Mouse (Mus musculus): ENCODE results near the gene Prpf39. TPM values are rescaled to one million over a fixed set of nuclear protein-coding genes. Genes with fewer than 3 reads are reported as not detected.

Prpf39 gene
- 45.0 and 63.1 TPM in 2 replicates for polyA plus RNA-seq (2014; fragmentation: Nextera tagmentation; extraction: Ambion mirVana)

DNA sequence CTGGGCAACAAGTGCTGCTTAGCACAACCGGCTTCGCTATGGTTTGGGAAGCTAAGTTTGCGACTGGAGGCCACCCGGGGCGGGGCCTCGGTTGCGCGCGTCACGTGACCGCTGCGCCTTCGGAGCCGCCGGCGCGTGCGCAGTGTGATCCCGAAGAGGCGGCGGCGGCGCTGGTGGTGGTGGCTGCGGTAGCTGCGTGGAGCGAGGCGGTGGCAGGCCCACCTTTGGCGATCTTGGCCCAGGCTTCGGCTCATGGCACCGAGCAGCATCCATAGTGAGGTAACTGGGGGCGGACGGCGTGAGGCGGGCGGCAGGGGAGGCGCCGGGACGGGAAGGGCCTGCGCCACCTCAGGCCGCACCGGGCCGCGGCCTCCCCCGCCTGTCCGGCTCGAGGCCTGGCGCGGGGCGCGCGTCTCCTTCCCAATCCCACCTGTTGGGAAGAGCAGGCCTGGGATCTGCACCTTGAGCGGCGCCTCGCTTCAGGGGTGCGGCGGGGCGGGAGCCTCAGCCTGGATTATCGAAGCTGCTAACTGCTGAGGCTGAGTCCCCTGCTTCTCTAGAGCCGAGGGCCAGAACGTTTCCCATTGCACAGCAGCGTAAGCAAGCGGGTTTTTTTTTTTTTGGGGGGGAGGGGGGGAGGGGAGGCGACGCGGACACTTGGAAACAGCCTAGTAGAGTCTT, at the start of gene Prpf39:
Gene Prpf39, plus strand, starts transcription at position 144 of the 681 bp plus-strand sequence.
- Histone ChIP-seq H3K36me3 (ENCODE audit: control insufficient read depth, insufficient read depth, low read length) (no peaks in the 10 kb centered on the region), H3K4me2 (replicated peaks; ENCODE audit: low read depth, low read length) (peak within 1 kb of the TSS; percentile 49), H3K9ac (ENCODE audit: low read depth, low read length) (peak within 1 kb of the TSS; percentile 95), H3K27me3 (ENCODE audit: control insufficient read depth, insufficient read depth, low read length) (no peaks in the 10 kb centered on the region), H3K27ac (ENCODE audit: low read depth, low read length) (peak within 1 kb of the TSS; percentile 85), H3K9me3 (ENCODE audit: control insufficient read depth, low read length) (no peaks in the 10 kb centered on the region), H3K4me1 (ENCODE audit: control insufficient read depth, insufficient read depth, low read length) (peaks cover 15% of the 10 kb centered on the region), H3K4me3 (ENCODE audit: low read length) (peak within 1 kb of the TSS; percentile 87)
- WGBS, result under 1% methylated on average over 63 of the region's 65 CpGs
- peak; percentile 96 for ATAC-seq (ENCODE audit: low FRiP score, low TSS enrichment)

DNA sequence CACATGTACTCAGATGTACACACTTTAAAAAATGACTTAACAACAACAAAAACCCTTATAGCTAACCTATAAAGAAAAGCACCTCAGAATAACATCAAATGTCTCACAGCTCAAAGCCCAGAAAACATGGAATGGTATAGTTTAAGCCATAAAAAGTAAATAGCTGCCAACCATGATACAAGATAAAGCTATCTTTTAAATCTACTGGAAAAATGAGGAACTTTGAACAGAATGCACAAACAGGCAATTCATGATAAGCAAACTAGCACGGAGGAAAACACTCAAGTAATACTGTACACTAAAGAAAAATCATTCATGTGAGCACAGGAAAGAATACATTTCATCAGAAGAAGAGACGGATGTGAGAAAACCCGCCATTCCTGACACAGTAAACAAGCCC, 28.4 kb upstream of the Prpf39 start:
- H3K4me1 ChIP-seq (ENCODE audit: control insufficient read depth, insufficient read depth, low read length), result no peaks in the 10 kb centered on the region
- ATAC-seq (ENCODE audit: low FRiP score, low TSS enrichment), result no peak
- no peak overlapping the region for H3K4me3 ChIP-seq (ENCODE audit: low read length)
- 98% methylated on average over 3 of the region's 3 CpGs for WGBS
- no peaks in the 10 kb centered on the region for H3K27me3 ChIP-seq (ENCODE audit: control insufficient read depth, insufficient read depth, low read length)
- H3K27ac ChIP-seq (ENCODE audit: low read depth, low read length), result no peak overlapping the region
- no peak overlapping the region for H3K9ac ChIP-seq (ENCODE audit: low read depth, low read length)
- H3K4me2 ChIP-seq (replicated peaks; ENCODE audit: low read depth, low read length), result no peak overlapping the region
- H3K9me3 ChIP-seq (ENCODE audit: control insufficient read depth, low read length), result no peaks in the 10 kb centered on the region
- peaks cover 75% of the 10 kb centered on the region for H3K36me3 ChIP-seq (ENCODE audit: control insufficient read depth, insufficient read depth, low read length)

DNA sequence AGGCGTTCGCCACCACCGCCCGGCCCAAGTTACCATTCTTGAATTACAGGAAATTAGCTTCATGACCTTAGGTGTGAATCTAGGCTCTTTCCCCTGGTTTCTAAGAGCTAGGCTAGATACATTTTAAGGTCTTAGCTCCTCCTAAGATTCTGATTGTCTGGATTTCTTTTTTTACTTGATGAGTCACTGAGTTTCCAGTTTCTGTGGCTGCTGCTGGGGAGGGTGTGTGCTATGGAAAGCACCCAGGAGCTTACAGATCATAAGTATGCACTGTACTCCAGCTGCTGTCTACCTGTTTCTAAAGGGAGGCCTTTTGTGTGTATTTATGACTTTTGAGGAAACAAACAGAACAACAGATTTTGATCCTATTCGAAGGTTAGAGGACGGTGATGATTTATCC, 13.3 kb upstream of the Prpf39 start:
- H3K27me3 ChIP-seq (ENCODE audit: control insufficient read depth, insufficient read depth, low read length), result no peaks in the 10 kb centered on the region
- H3K9ac ChIP-seq (ENCODE audit: low read depth, low read length), result no peak overlapping the region
- H3K4me3 ChIP-seq (ENCODE audit: low read length), result no peak overlapping the region
- H3K4me1 ChIP-seq (ENCODE audit: control insufficient read depth, insufficient read depth, low read length), result no peaks in the 10 kb centered on the region
- 99% methylated on average over 6 of the region's 6 CpGs for WGBS
- ATAC-seq (ENCODE audit: low FRiP score, low TSS enrichment), result no peak
- no peak overlapping the region for H3K4me2 ChIP-seq (replicated peaks; ENCODE audit: low read depth, low read length)
- no peaks in the 10 kb centered on the region for H3K9me3 ChIP-seq (ENCODE audit: control insufficient read depth, low read length)
- H3K36me3 ChIP-seq (ENCODE audit: control insufficient read depth, insufficient read depth, low read length), result peaks cover 16% of the 10 kb centered on the region
- no peak overlapping the region for H3K27ac ChIP-seq (ENCODE audit: low read depth, low read length)

DNA sequence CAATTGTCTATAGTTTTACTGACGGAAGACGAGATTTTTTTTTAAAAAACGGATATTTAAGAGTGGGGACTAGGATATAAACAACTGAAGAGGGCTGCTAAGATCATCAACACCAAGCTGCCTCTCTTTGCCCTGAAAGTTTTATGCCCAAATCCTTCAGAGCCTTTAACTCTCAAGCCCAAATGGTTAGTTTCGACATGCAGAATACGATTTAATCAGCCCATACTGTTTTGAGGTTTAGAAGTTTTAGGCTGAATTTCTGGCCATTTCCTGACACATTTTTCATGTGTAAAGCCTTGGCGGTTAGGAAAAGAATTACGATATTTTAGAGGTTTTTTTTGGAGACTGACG, 319 bp upstream of the Prpf39 start:
- 46% methylated on average over 8 of the region's 8 CpGs for WGBS
- Histone ChIP-seq H3K4me2 (replicated peaks; ENCODE audit: low read depth, low read length) (peak overlapping the region; percentile 49), H3K4me3 (ENCODE audit: low read length) (peak overlapping the region; percentile 87), H3K9ac (ENCODE audit: low read depth, low read length) (no peak overlapping the region), H3K9me3 (ENCODE audit: control insufficient read depth, low read length) (no peaks in the 10 kb centered on the region), H3K27ac (ENCODE audit: low read depth, low read length) (no peak overlapping the region), H3K36me3 (ENCODE audit: control insufficient read depth, insufficient read depth, low read length) (no peaks in the 10 kb centered on the region), H3K4me1 (ENCODE audit: control insufficient read depth, insufficient read depth, low read length) (peaks cover 15% of the 10 kb centered on the region), H3K27me3 (ENCODE audit: control insufficient read depth, insufficient read depth, low read length) (no peaks in the 10 kb centered on the region)
- no peak for ATAC-seq (ENCODE audit: low FRiP score, low TSS enrichment)

DNA sequence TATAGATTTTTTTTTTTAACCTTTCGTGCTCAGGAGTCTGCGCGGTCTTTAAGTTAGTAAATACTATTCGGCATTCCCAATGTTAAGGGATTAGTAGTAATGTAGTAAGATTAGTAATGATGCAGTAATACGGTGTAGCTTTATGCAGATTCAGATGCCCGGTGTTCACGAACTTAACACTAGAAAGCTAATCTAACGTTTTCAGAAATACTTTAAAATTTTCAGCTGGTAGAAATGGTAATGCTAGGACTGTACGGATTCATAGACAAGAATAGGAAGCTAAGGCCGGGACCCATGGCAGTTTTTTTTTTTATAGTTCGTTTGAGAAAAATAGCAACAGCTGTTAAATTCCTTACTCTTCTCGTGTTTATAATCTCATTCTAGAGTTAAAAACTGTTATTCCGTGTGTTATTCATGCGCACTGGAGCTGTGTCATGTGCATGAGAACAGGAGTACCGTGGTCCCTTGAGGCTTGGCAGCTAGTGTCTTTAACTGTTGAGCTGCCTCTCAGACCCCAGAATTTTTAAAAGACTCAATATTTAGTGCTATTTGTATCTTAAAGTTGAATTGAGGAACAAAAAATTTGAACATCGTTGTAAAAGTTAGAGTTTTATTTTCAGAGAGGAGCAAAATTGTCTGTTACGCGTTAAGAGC, 886 bp downstream of the Prpf39 start:
- H3K4me2 ChIP-seq (replicated peaks; ENCODE audit: low read depth, low read length), result peak overlapping the region; percentile 49
- H3K27me3 ChIP-seq (ENCODE audit: control insufficient read depth, insufficient read depth, low read length), result no peaks in the 10 kb centered on the region
- 16% methylated on average over 18 of the region's 18 CpGs for WGBS
- H3K9me3 ChIP-seq (ENCODE audit: control insufficient read depth, low read length), result no peaks in the 10 kb centered on the region
- ATAC-seq (ENCODE audit: low FRiP score, low TSS enrichment), result peak; percentile 9; the same call in 1 of the 2 replicates
- peak overlapping the region; percentile 95 for H3K9ac ChIP-seq (ENCODE audit: low read depth, low read length)
- no peaks in the 10 kb centered on the region for H3K36me3 ChIP-seq (ENCODE audit: control insufficient read depth, insufficient read depth, low read length)
- peaks cover 15% of the 10 kb centered on the region for H3K4me1 ChIP-seq (ENCODE audit: control insufficient read depth, insufficient read depth, low read length)
- peak overlapping the region; percentile 87 for H3K4me3 ChIP-seq (ENCODE audit: low read length)
- H3K27ac ChIP-seq (ENCODE audit: low read depth, low read length), result no peak overlapping the region

DNA sequence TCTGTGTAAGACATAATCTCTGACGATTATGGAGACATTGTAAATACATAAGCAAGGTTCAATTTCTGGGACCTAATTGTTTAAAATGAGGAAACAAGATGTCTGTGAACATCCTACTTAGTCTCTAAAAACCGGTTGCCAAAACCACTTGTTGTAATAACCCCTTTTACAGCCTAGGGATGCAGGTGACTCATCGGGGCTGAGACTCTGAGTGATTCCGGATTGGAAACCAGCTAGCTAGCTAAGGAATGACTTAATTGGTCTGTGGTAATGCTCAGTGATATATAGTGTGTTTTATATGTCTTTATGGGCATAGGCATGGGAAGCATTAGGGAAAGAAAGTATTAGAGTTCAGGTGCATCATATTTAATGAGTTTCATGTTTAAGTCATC, 1.4 kb downstream of the Prpf39 start:
- Histone ChIP-seq H3K9me3 (ENCODE audit: control insufficient read depth, low read length) (no peaks in the 10 kb centered on the region), H3K27ac (ENCODE audit: low read depth, low read length) (no peak overlapping the region), H3K36me3 (ENCODE audit: control insufficient read depth, insufficient read depth, low read length) (0 out of 2 replicates have a peak, but pooled peaks cover 3% of the 10 kb centered on the region), H3K4me3 (ENCODE audit: low read length) (peak overlapping the region; percentile 87), H3K4me1 (ENCODE audit: control insufficient read depth, insufficient read depth, low read length) (peaks cover 15% of the 10 kb centered on the region), H3K4me2 (replicated peaks; ENCODE audit: low read depth, low read length) (peak overlapping the region; percentile 49), H3K9ac (ENCODE audit: low read depth, low read length) (peak overlapping the region; percentile 95; the same call in 1 of the 2 replicates), H3K27me3 (ENCODE audit: control insufficient read depth, insufficient read depth, low read length) (no peaks in the 10 kb centered on the region)
- ATAC-seq (ENCODE audit: low FRiP score, low TSS enrichment), result no peak
- 19% methylated on average over 4 of the region's 4 CpGs for WGBS

DNA sequence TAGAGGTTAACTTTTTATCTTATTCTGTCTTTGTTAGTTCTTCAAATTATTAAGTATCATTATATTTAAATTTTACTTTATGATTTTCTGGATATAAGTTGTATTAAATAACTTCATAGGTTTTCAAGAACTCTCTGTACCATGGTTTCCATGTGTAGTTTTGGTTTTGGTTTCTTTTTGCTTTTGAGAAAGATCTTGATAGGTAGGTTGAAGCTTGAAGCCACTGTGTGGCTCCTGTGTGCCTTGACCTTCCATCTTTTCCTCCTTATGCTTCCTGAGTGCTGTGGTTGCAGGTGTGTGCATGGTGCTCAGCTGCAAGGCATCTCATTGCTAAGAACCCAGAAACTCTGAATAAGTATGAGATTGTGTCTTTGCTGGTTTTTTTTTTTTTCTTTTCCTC, 12.7 kb downstream of the Prpf39 start:
- ATAC-seq (ENCODE audit: low FRiP score, low TSS enrichment), result no peak
- no peak overlapping the region for H3K4me2 ChIP-seq (replicated peaks; ENCODE audit: low read depth, low read length)
- H3K27ac ChIP-seq (ENCODE audit: low read depth, low read length), result no peak overlapping the region
- no peaks in the 10 kb centered on the region for H3K4me1 ChIP-seq (ENCODE audit: control insufficient read depth, insufficient read depth, low read length)
- peaks cover 55% of the 10 kb centered on the region for H3K36me3 ChIP-seq (ENCODE audit: control insufficient read depth, insufficient read depth, low read length)
- no peaks in the 10 kb centered on the region for H3K27me3 ChIP-seq (ENCODE audit: control insufficient read depth, insufficient read depth, low read length)
- H3K4me3 ChIP-seq (ENCODE audit: low read length), result no peak overlapping the region
- H3K9me3 ChIP-seq (ENCODE audit: control insufficient read depth, low read length), result no peaks in the 10 kb centered on the region
- no peak overlapping the region for H3K9ac ChIP-seq (ENCODE audit: low read depth, low read length)

DNA sequence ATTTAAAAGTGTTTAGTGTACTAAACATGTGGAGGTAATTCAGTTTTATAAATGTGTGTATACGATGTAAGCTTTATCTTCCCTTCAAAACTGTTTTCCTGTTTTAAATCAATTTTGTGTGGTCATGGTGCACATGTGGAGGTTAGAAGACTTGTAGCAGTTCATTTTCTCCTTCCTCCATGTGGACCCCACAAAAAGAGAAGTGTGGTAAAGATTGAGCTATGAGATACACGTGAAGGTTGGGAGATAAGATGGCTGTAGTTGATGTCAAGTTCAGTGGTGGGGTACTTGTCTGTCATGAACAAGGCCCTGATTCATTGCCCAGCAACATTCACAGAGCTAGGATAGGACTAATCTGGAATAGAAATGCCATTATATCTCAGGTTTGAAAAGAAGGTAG, 22.1 kb downstream of the Prpf39 start:
- no peak for ATAC-seq (ENCODE audit: low FRiP score, low TSS enrichment)
- Histone ChIP-seq H3K36me3 (ENCODE audit: control insufficient read depth, insufficient read depth, low read length) (peaks cover 66% of the 10 kb centered on the region), H3K27me3 (ENCODE audit: control insufficient read depth, insufficient read depth, low read length) (no peaks in the 10 kb centered on the region), H3K9ac (ENCODE audit: low read depth, low read length) (no peak overlapping the region), H3K4me1 (ENCODE audit: control insufficient read depth, insufficient read depth, low read length) (no peaks in the 10 kb centered on the region), H3K27ac (ENCODE audit: low read depth, low read length) (no peak overlapping the region), H3K4me2 (replicated peaks; ENCODE audit: low read depth, low read length) (no peak overlapping the region), H3K9me3 (ENCODE audit: control insufficient read depth, low read length) (no peaks in the 10 kb centered on the region), H3K4me3 (ENCODE audit: low read length) (no peak overlapping the region)
- 77% methylated on average over 2 of the region's 2 CpGs for WGBS

DNA sequence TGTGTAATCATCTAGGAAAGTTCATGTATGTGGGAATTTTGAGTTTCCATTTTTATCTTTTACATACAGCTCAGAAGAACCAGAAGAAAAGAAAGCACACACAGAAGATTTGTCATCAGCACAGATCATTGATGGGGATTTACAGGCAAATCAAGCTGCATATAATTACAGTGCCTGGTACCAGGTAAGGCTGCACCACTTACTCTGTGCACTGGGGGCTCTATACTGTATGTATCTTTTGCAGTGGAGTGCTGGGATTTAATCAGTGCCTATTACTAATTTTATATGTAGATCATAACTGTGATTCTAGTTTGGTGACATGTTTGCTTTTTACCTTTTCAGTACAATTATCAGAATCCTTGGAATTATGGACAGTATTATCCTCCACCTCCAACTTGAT, 24.9 kb downstream of the Prpf39 start:
- H3K4me3 ChIP-seq (ENCODE audit: low read length), result no peak overlapping the region
- peaks cover 65% of the 10 kb centered on the region for H3K36me3 ChIP-seq (ENCODE audit: control insufficient read depth, insufficient read depth, low read length)
- H3K4me2 ChIP-seq (replicated peaks; ENCODE audit: low read depth, low read length), result no peak overlapping the region
- no peak overlapping the region for H3K27ac ChIP-seq (ENCODE audit: low read depth, low read length)
- no peak for ATAC-seq (ENCODE audit: low FRiP score, low TSS enrichment)
- no peaks in the 10 kb centered on the region for H3K4me1 ChIP-seq (ENCODE audit: control insufficient read depth, insufficient read depth, low read length)
- no peak overlapping the region for H3K9ac ChIP-seq (ENCODE audit: low read depth, low read length)
- no peaks in the 10 kb centered on the region for H3K9me3 ChIP-seq (ENCODE audit: control insufficient read depth, low read length)
- no peaks in the 10 kb centered on the region for H3K27me3 ChIP-seq (ENCODE audit: control insufficient read depth, insufficient read depth, low read length)

Data from kidney, embryonic 14.5 days (tissue).